In the genomic region with DNA sequence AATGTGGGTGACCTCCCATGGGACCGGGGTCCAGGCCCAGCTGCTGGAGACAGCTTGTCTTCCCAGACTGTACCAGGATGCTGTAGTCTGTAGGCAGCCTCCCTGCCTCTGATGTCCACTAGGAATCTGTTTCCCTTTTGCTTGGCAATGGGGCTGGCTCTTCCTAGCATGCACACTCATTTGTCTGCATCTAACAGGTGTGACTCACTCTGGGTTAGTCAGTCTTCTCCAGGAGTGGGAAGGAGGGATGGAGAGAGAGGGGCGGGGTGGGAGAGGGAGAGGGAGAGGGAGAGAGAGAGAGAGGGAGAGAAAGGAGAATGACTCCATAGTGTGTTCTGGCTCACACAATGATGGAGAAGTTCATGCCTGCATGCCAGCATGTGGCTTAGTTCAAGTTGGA, we compare ENCODE assay signal across 31 mouse cellular contexts. TPM values are rescaled to one million over a fixed set of nuclear protein-coding genes. Genes with fewer than 3 reads are reported as not detected.
"Had no signal": no experiment of that assay in that cellular context is flagged by ENCODE, and none has a peak within 500 bp of the region (broad histone marks: within the 10 kb centered on the region; RNA-seq: fewer than 3 reads in every experiment).

No protein-coding gene starts in this region.

- H3K9me3 ChIP-seq: embryonic facial prominence, embryonic 12.5 days; embryonic facial prominence, embryonic 13.5 days; embryonic facial prominence, embryonic 15.5 days; forebrain, embryonic 10.5 days; forebrain, embryonic 12.5 days; forebrain, embryonic 13.5 days; forebrain, embryonic 15.5 days; heart, embryonic 10.5 days had no signal

- H3K4me1 ChIP-seq: embryonic facial prominence, embryonic 15.5 days; heart, embryonic 10.5 days had no signal

- H3K4me2 ChIP-seq: embryonic facial prominence, embryonic 12.5 days; embryonic facial prominence, embryonic 13.5 days; embryonic facial prominence, embryonic 15.5 days; forebrain, embryonic 12.5 days; forebrain, embryonic 13.5 days; forebrain, embryonic 15.5 days; heart, embryonic 11.5 days had no signal

- H3K27me3 ChIP-seq: embryonic facial prominence, embryonic 12.5 days; embryonic facial prominence, embryonic 13.5 days; embryonic facial prominence, embryonic 15.5 days; forebrain, embryonic 12.5 days; forebrain, embryonic 13.5 days; forebrain, embryonic 15.5 days had no signal

- DNase-seq: cerebellum, adult 9-10 months; cerebellum, adult 9-11 months; cerebellum, postnatal 10 days; cerebellum, postnatal 14 days; cerebellum, postnatal 25 days; cerebellum, postnatal 36 days; embryo, embryonic 11 days; forebrain, postnatal 0 days; gastrocnemius, adult 2 months; gastrocnemius, postnatal 10 days; gastrocnemius, postnatal 14 days; gastrocnemius, postnatal 25 days; gastrocnemius, postnatal 36 days; heart, adult 11 months; heart, adult 18-20 months; heart, adult 2 months had no signal

- H3K9ac ChIP-seq: embryonic facial prominence, embryonic 12.5 days; embryonic facial prominence, embryonic 13.5 days; embryonic facial prominence, embryonic 15.5 days; forebrain, embryonic 12.5 days; forebrain, embryonic 13.5 days; forebrain, embryonic 15.5 days; forebrain, postnatal 0 days had no signal

- H3K27ac ChIP-seq: embryonic facial prominence, embryonic 10.5 days; embryonic facial prominence, embryonic 12.5 days; embryonic facial prominence, embryonic 13.5 days; embryonic facial prominence, embryonic 15.5 days; forebrain, embryonic 10.5 days; forebrain, embryonic 12.5 days; forebrain, embryonic 13.5 days; forebrain, embryonic 15.5 days; gastrocnemius, adult 2 months; heart, adult 2 months; heart, embryonic 10.5 days had no signal

- H3K4me3 ChIP-seq: embryonic facial prominence, embryonic 10.5 days; embryonic facial prominence, embryonic 12.5 days; embryonic facial prominence, embryonic 13.5 days; embryonic facial prominence, embryonic 15.5 days; erythroblast, embryonic 14.5 days; forebrain, embryonic 10.5 days; forebrain, embryonic 12.5 days; forebrain, embryonic 13.5 days; forebrain, embryonic 15.5 days; gastrocnemius, adult 2 months; heart, adult 2 months; heart, embryonic 10.5 days had no signal

- ATAC-seq: forebrain, embryonic 13.5 days; forebrain, embryonic 14.5 days; forebrain, embryonic 15.5 days; forebrain, embryonic 16.5 days; forebrain, postnatal 0 days had no signal

RNA-seq across cellular contexts. Expression of a gene that starts 13.5 kb away (rescaled TPM):
- total RNA-seq: granulocyte monocyte progenitor cell, adult 5-6 weeks had no signal
- polyA plus RNA-seq: erythroblast, embryonic 14.5 days had no signal

RNA-seq across cellular contexts. Expression of a gene that starts 15.1 kb away (rescaled TPM):
- total RNA-seq: common myeloid progenitor, adult 5-6 weeks; granulocyte monocyte progenitor cell, adult 5-6 weeks had no signal
